Mouse (Mus musculus): ENCODE results near the gene Irf1. TPM values are rescaled to one million over a fixed set of nuclear protein-coding genes. Genes with fewer than 3 reads are reported as not detected.

Gene Irf1
- polyA plus RNA-seq, 1 experiment from 2014 or later, result 17.7 TPM

GRCm38 (mm10) chr11:53736771-53737572 is 32.8 kb upstream of the Irf1 start:
- ATAC-seq (ENCODE audit: low read depth), result peak; percentile 48; the same call in 1 of the 2 replicates
- Histone ChIP-seq H3K27ac (ENCODE audit: low read length) (no peak overlapping the region), H3K9me3 (replicated peaks; ENCODE audit: control insufficient read depth, low read length) (no peaks in the 10 kb centered on the region), H3K27me3 (ENCODE audit: control insufficient read depth, insufficient read depth, low read depth, low read length) (no peaks in the 10 kb centered on the region), H3K36me3 (ENCODE audit: control insufficient read depth, insufficient read depth) (no peaks in the 10 kb centered on the region), H3K9ac (ENCODE audit: low read depth, low read length) (no peak overlapping the region), H3K4me3 (ENCODE audit: low read depth, low read length) (no peak overlapping the region), H3K4me2 (ENCODE audit: low read depth, low read length) (no peak overlapping the region), H3K4me1 (ENCODE audit: control insufficient read depth, low read depth, low read length) (no peaks in the 10 kb centered on the region)
- 36% methylated on average over 14 of the region's 14 CpGs for WGBS (ENCODE audit: insufficient replicate concordance)

GRCm38 (mm10) chr11:53737573-53737946 is 32.3 kb upstream of the Irf1 start:
- Histone ChIP-seq H3K9ac (ENCODE audit: low read depth, low read length) (no peak overlapping the region), H3K4me1 (ENCODE audit: control insufficient read depth, low read depth, low read length) (no peaks in the 10 kb centered on the region), H3K27me3 (ENCODE audit: control insufficient read depth, insufficient read depth, low read depth, low read length) (no peaks in the 10 kb centered on the region), H3K9me3 (replicated peaks; ENCODE audit: control insufficient read depth, low read length) (no peaks in the 10 kb centered on the region), H3K27ac (ENCODE audit: low read length) (no peak overlapping the region), H3K36me3 (ENCODE audit: control insufficient read depth, insufficient read depth) (no peaks in the 10 kb centered on the region), H3K4me2 (ENCODE audit: low read depth, low read length) (no peak overlapping the region), H3K4me3 (ENCODE audit: low read depth, low read length) (no peak overlapping the region)
- ATAC-seq (ENCODE audit: low read depth), result 0 out of 2 replicates have a peak, but pooled peaks have one; percentile 35
- 19% methylated on average over 6 of the region's 6 CpGs for WGBS (ENCODE audit: insufficient replicate concordance)

- Histone ChIP-seq H3K27ac (ENCODE audit: low read length) (no peak overlapping the region), H3K4me1 (ENCODE audit: control insufficient read depth, low read depth, low read length) (no peaks in the 10 kb centered on the region), H3K4me2 (ENCODE audit: low read depth, low read length) (no peak overlapping the region), H3K36me3 (ENCODE audit: control insufficient read depth, insufficient read depth) (no peaks in the 10 kb centered on the region), H3K9me3 (replicated peaks; ENCODE audit: control insufficient read depth, low read length) (no peaks in the 10 kb centered on the region), H3K27me3 (ENCODE audit: control insufficient read depth, insufficient read depth, low read depth, low read length) (no peaks in the 10 kb centered on the region), H3K4me3 (ENCODE audit: low read depth, low read length) (no peak overlapping the region), H3K9ac (ENCODE audit: low read depth, low read length) (no peak overlapping the region)
- WGBS (ENCODE audit: insufficient replicate concordance), result 54% methylated on average over 5 of the region's 5 CpGs
- ATAC-seq (ENCODE audit: low read depth), result no peak
These were observed 27.5 kb upstream of the Irf1 start for GRCm38 (mm10) chr11:53742353-53742752.

- WGBS (ENCODE audit: insufficient replicate concordance), result 49% methylated on average over 2 of the region's 2 CpGs
- H3K9me3 ChIP-seq (replicated peaks; ENCODE audit: control insufficient read depth, low read length), result no peaks in the 10 kb centered on the region
- no peak overlapping the region for H3K9ac ChIP-seq (ENCODE audit: low read depth, low read length)
- no peaks in the 10 kb centered on the region for H3K4me1 ChIP-seq (ENCODE audit: control insufficient read depth, low read depth, low read length)
- no peaks in the 10 kb centered on the region for H3K27me3 ChIP-seq (ENCODE audit: control insufficient read depth, insufficient read depth, low read depth, low read length)
- H3K4me2 ChIP-seq (ENCODE audit: low read depth, low read length), result no peak overlapping the region
- no peak overlapping the region for H3K4me3 ChIP-seq (ENCODE audit: low read depth, low read length)
- no peaks in the 10 kb centered on the region for H3K36me3 ChIP-seq (ENCODE audit: control insufficient read depth, insufficient read depth)
- H3K27ac ChIP-seq (ENCODE audit: low read length), result no peak overlapping the region
- no peak for ATAC-seq (ENCODE audit: low read depth)
These were observed 24.6 kb upstream of the Irf1 start for GRCm38 (mm10) chr11:53745260-53745659.

- Histone ChIP-seq H3K36me3 (ENCODE audit: control insufficient read depth, insufficient read depth) (no peaks in the 10 kb centered on the region), H3K27ac (ENCODE audit: low read length) (no peak overlapping the region), H3K4me1 (ENCODE audit: control insufficient read depth, low read depth, low read length) (no peaks in the 10 kb centered on the region), H3K9me3 (replicated peaks; ENCODE audit: control insufficient read depth, low read length) (no peaks in the 10 kb centered on the region), H3K27me3 (ENCODE audit: control insufficient read depth, insufficient read depth, low read depth, low read length) (no peaks in the 10 kb centered on the region), H3K4me3 (ENCODE audit: low read depth, low read length) (no peak overlapping the region), H3K4me2 (ENCODE audit: low read depth, low read length) (no peak overlapping the region), H3K9ac (ENCODE audit: low read depth, low read length) (no peak overlapping the region)
- ATAC-seq (ENCODE audit: low read depth), result no peak
- WGBS (ENCODE audit: insufficient replicate concordance), result 33% methylated on average over 9 of the region's 9 CpGs
These were observed 21.8 kb upstream of the Irf1 start for GRCm38 (mm10) chr11:53747985-53748384.

- no peak overlapping the region for H3K9ac ChIP-seq (ENCODE audit: low read depth, low read length)
- no peak for ATAC-seq (ENCODE audit: low read depth)
- no peak overlapping the region for H3K27ac ChIP-seq (ENCODE audit: low read length)
- no peaks in the 10 kb centered on the region for H3K4me1 ChIP-seq (ENCODE audit: control insufficient read depth, low read depth, low read length)
- H3K36me3 ChIP-seq (ENCODE audit: control insufficient read depth, insufficient read depth), result no peaks in the 10 kb centered on the region
- no peak overlapping the region for H3K4me2 ChIP-seq (ENCODE audit: low read depth, low read length)
- 36% methylated on average over 6 of the region's 6 CpGs for WGBS (ENCODE audit: insufficient replicate concordance)
- no peaks in the 10 kb centered on the region for H3K27me3 ChIP-seq (ENCODE audit: control insufficient read depth, insufficient read depth, low read depth, low read length)
- H3K4me3 ChIP-seq (ENCODE audit: low read depth, low read length), result no peak overlapping the region
- H3K9me3 ChIP-seq (replicated peaks; ENCODE audit: control insufficient read depth, low read length), result no peaks in the 10 kb centered on the region
These were observed 21.2 kb upstream of the Irf1 start for GRCm38 (mm10) chr11:53748614-53749013.

GRCm38 (mm10) chr11:53749306-53749705 is 20.5 kb upstream of the Irf1 start:
- no peak for ATAC-seq (ENCODE audit: low read depth)
- H3K9ac ChIP-seq (ENCODE audit: low read depth, low read length), result no peak overlapping the region
- H3K27me3 ChIP-seq (ENCODE audit: control insufficient read depth, insufficient read depth, low read depth, low read length), result no peaks in the 10 kb centered on the region
- no peaks in the 10 kb centered on the region for H3K36me3 ChIP-seq (ENCODE audit: control insufficient read depth, insufficient read depth)
- H3K4me1 ChIP-seq (ENCODE audit: control insufficient read depth, low read depth, low read length), result no peaks in the 10 kb centered on the region
- no peak overlapping the region for H3K4me2 ChIP-seq (ENCODE audit: low read depth, low read length)
- 58% methylated on average over 4 of the region's 4 CpGs for WGBS (ENCODE audit: insufficient replicate concordance)
- no peaks in the 10 kb centered on the region for H3K9me3 ChIP-seq (replicated peaks; ENCODE audit: control insufficient read depth, low read length)
- no peak overlapping the region for H3K4me3 ChIP-seq (ENCODE audit: low read depth, low read length)
- no peak overlapping the region for H3K27ac ChIP-seq (ENCODE audit: low read length)

GRCm38 (mm10) chr11:53749716-53750352 is 20.0 kb upstream of the Irf1 start:
- H3K4me3 ChIP-seq (ENCODE audit: low read depth, low read length), result no peak overlapping the region
- no peak overlapping the region for H3K9ac ChIP-seq (ENCODE audit: low read depth, low read length)
- no peaks in the 10 kb centered on the region for H3K9me3 ChIP-seq (replicated peaks; ENCODE audit: control insufficient read depth, low read length)
- ATAC-seq (ENCODE audit: low read depth), result no peak
- H3K4me1 ChIP-seq (ENCODE audit: control insufficient read depth, low read depth, low read length), result no peaks in the 10 kb centered on the region
- H3K36me3 ChIP-seq (ENCODE audit: control insufficient read depth, insufficient read depth), result no peaks in the 10 kb centered on the region
- H3K27me3 ChIP-seq (ENCODE audit: control insufficient read depth, insufficient read depth, low read depth, low read length), result no peaks in the 10 kb centered on the region
- no peak overlapping the region for H3K27ac ChIP-seq (ENCODE audit: low read length)
- WGBS (ENCODE audit: insufficient replicate concordance), result 55% methylated on average over 5 of the region's 5 CpGs
- no peak overlapping the region for H3K4me2 ChIP-seq (ENCODE audit: low read depth, low read length)

- no peaks in the 10 kb centered on the region for H3K4me1 ChIP-seq (ENCODE audit: control insufficient read depth, low read depth, low read length)
- no peaks in the 10 kb centered on the region for H3K36me3 ChIP-seq (ENCODE audit: control insufficient read depth, insufficient read depth)
- no peak overlapping the region for H3K9ac ChIP-seq (ENCODE audit: low read depth, low read length)
- no peak overlapping the region for H3K4me3 ChIP-seq (ENCODE audit: low read depth, low read length)
- no peak overlapping the region for H3K27ac ChIP-seq (ENCODE audit: low read length)
- H3K9me3 ChIP-seq (replicated peaks; ENCODE audit: control insufficient read depth, low read length), result no peaks in the 10 kb centered on the region
- no peak for ATAC-seq (ENCODE audit: low read depth)
- no peaks in the 10 kb centered on the region for H3K27me3 ChIP-seq (ENCODE audit: control insufficient read depth, insufficient read depth, low read depth, low read length)
- WGBS (ENCODE audit: insufficient replicate concordance), result 69% methylated on average over 12 of the region's 12 CpGs
- H3K4me2 ChIP-seq (ENCODE audit: low read depth, low read length), result no peak overlapping the region
These were observed 14.7 kb upstream of the Irf1 start for GRCm38 (mm10) chr11:53755011-53755595.
